Mouse (Mus musculus): Measurements from ENCODE around the gene Trpm3.

GRCm38 (mm10) chr19:22929768-22930167 lies 790.9 kb downstream of the Trpm3 start:
- TF ChIP-seq EP300 (IDR thresholded peaks at IDR 0.05) (no peak), CTCF (IDR thresholded peaks at IDR 0.05) (no peak)

Data from lung, postnatal 0 days (tissue).